Mouse (Mus musculus) erythroblast, embryonic 14.5 days (primary cell): ENCODE measurements around the gene Lmntd2.

ENCODE experiments used
- GATA1 ChIP-seq: IDR thresholded peaks from 2 replicates; pipeline ENCODE4 v1.6.1; 2012; ENCODE audit warnings: low read length, inconsistent platforms, mixed read lengths
- TAL1 ChIP-seq: IDR thresholded peaks from 3 replicates; pipeline ENCODE4 v1.6.1; 2012; ENCODE audit warnings: low read length, inconsistent platforms, mixed read lengths

DNA sequence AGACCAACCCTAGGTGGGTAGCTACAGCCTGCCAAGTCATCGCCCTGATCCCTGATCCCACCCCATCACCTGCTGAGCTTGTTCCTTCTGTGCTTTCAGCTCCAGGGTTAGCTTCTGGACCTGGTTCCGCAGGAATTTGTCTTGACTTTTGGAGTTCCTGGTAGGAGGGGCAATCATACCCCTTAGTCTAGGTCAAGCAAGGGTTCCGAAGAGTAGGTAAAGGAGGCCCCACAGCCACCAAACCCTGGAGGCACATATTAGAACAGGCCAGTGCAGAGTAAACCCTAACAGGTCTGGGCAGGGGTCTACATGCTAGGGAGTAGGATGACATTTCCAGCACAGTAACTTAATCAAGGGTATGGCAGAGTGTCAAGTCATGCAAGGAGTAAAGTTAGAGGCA, 747 bp downstream of the Lmntd2 start:
- TF ChIP-seq TAL1 (no peak), GATA1 (no peak)
